Mouse (Mus musculus): ENCODE data around the gene E030030I06Rik.
A peak's percentile ranks its signal among the peaks of the same experiment; 100 is the strongest.
"Not testable (repeated sequence)": the region's sequence is repeated elsewhere in the genome, so short reads cannot be mapped to it uniquely, and the experiment has no call there.

Gene E030030I06Rik

DNA sequence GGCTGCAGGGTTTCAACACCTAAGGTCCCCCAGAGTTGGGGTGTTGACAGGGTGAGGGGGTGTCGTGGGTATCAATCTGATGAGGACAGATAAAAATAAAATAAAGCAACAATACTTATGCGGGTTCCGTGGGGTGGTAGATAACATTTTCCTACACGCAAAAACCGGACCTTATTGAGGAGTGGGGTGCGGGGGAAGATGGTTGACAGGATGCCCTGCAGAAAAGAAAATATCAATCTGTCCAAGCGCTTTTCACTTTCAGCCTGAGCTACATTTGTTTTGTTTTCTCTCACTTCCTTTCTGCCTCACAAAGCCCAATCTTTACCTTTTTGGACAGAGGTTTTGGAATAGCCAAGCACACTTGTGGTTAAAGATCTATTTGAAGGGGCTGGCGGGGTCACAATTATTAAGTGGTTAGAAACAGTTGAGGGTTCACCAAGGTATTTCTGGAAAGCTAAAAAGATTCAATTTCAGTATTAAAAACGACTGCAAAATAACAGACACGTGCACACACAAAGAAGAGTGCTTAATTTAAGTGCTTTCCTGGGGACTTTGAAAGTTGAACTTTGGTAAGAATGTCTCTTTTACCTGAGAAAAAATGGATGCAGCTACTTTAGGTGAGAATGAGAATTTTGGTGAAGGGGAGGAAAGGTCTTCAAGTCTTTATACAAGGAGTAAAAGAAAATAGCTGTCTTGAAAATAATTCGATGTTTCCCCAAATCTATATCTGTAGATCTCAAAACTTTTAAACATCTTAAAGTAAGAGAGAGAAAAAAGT is 3.0 kb upstream of the E030030I06Rik start:
- DNase-seq (ENCODE audit: low spot score): peak; percentile 56

- DNase-seq (ENCODE audit: low spot score): peak; percentile 28
Observed at GRCm38 (mm10) chr10:22151056-22151862, 2.2 kb upstream of the E030030I06Rik start.

- peak; percentile 53 for DNase-seq (ENCODE audit: low spot score)
Observed at GRCm38 (mm10) chr10:22150593-22150992, 1.5 kb upstream of the E030030I06Rik start.

DNA sequence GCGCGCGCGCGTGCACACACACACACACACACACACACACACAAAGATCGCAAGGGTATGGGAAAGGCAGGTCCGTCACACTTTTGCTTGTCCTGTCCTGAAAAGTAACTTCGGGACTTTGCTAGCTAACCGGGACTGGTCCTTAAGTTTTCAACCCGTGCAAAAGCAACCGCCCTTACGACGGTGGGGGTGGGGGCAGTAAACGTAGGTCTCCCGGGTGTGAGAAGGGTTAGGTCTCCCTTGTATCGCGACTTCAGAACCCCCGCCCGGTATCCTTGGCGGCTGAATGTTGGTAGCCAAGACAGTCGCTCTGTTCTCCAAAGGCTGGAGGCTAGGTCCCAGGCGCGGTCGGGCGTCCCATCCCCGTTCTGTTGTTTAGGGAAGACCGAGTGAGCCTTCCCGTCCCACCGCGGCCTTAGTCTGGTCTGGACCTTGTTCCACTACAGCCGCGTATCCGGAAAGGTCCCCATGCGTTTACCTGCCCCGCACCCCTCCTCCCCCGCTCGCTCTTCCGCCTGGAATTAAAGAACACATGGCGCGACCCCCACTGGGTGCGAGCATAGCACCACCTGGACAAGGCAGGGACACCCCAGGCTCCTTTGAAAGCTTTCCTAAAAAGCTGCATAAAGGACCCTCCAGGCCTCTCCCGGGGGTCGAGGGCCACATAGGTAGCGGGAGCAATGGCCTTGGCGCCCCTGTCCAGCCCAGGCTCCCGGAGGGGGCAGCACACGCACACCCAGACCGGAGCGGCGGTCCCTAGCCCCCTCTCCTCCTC is 808 bp upstream of the E030030I06Rik start:
- peak; percentile 57 for DNase-seq (ENCODE audit: low spot score)

- DNase-seq (ENCODE audit: low spot score): peak; percentile 84
Observed at GRCm38 (mm10) chr10:22148441-22149072, 513 bp downstream of the E030030I06Rik start.

- DNase-seq (ENCODE audit: low spot score): no peak
Observed at GRCm38 (mm10) chr10:22142926-22143325, 6.1 kb downstream of the E030030I06Rik start.

DNA sequence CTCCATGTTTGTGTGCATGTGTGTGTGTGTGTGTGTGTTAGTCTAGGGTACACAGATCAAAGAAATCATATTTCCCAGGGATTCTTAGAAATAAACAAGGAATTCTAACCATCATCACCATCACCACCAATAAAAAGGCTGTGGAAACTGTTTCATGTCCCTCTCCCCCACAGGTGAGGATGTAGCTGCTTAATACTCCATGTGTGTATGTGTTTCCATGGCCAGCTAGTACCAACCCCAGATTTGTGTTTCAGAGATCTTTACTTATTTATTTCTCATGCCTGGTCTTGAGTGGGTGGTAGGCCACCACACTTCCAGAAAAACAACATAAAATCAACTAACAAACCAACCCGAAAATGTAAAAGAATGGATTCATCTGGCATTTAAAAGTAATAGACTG is 6.9 kb downstream of the E030030I06Rik start:
- DNase-seq (ENCODE audit: low spot score): peak; percentile 78

- DNase-seq (ENCODE audit: low spot score): peak; percentile 91
Observed at GRCm38 (mm10) chr10:22140665-22141280, 8.3 kb downstream of the E030030I06Rik start.

DNA sequence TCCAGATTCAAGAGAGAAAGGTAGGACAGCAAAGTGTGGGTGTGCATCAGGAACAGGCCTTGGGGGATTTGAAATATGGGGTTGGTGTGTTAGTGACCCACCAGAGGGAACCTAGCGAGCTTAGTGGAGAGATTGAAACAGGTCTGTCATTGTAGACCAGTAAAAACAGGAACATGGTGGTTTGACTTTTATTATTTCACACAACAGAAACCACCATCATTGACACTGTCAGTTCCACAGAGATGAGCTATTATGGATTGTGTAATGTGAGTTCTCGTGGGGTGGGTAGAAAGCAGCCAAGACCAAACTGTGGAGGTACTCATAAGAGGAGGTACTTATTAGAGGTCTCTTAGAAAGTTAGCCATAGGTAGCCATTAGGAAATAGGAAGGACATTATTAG is 74.5 kb downstream of the E030030I06Rik start:
- DNase-seq (ENCODE audit: low spot score): no peak

DNA sequence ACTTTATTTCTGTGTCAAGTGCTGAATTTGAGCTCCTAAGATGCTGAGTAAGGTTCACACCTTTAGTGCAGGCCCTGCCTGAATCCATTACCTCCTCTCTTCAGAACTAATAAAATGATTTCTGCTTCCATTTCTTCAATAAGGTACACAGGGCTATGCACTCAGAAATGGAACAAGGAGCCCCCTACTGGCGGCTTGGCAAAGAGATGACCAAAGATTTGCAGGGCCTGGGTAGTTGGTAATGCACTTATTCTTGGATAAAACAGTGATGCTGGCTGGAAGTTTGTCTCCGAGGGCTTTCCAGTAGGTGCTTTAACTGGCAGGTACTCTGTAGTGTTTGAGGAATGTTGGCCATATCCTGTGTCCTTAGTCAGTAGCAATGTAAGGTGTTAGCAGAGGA is 76.3 kb downstream of the E030030I06Rik start:
- DNase-seq (ENCODE audit: low spot score): peak; percentile 4

DNA sequence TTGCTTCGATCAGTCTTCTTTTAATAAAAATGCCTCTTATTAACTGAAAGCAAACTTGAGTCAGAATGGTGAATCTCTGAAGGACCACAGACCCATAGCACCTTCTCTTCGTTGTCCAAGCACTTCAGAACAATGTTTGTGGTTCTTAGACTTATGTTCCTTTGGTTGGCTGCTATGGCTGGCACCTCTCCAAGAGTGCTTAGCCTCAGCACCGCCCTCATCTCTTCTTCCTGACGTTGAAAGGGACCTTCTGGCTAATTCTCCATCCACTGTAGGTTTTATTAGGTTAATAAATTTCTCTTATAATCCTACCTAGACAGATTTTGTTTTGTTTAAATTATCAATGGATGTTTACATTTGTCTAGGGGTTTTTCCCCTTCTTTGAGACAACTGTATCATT is 78.5 kb downstream of the E030030I06Rik start:
- DNase-seq (ENCODE audit: low spot score): no peak

DNA sequence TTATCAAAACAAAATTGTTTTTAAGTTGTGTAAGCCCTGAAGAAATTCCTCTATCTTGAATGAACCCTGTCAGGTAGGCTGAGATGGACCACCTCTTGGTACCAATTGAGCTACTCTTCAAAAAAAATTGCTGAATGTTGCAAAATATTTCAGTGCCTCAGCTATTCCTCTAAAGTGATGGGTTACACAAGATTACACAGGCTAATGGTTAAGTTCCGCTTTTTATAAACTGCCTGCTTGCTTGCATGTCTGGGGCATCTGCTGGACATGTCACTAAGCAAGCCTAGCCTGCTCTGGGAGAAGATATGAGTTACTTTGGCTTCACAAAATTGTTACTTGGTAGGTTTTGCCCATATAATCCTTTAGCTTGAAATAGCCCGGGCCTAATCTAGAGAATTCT is 78.9 kb downstream of the E030030I06Rik start:
- DNase-seq (ENCODE audit: low spot score): no peak

DNA sequence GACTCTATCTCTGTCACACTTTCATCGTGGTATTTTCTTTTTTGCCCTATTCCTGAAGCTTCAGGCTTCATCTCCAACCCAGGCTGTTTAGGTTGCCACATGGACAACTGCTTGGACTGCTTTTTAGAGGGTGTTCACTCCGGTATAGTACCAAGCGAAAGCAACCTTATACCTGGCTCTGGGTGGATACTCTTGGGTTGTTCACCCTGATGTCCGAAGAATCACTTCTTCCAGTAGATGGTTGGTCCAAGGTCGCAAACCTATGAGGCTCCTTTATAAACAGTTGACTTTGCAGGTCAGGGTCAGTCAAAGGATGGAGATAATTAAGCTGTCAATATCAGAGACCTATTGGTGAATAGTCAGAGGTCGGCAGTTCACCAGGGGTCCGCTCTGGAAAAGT is 81.1 kb downstream of the E030030I06Rik start, which contains the start of gene 4930444G20Rik:
TSS of gene 4930444G20Rik (minus strand) at position 101 of the 400 bp plus-strand sequence.
- not testable (repeated sequence) for DNase-seq (ENCODE audit: low spot score)

All from embryo, embryonic 10.5 days (tissue).